Mouse (Mus musculus): Measurements from ENCODE around the gene Gp1bb.

Gene Gp1bb

GRCm38 (mm10) chr16:18622019-18622418, at the start of gene Gp1bb:
TSS of gene Gp1bb (minus strand) at chr16:18622403.
- peak; percentile 48 for DNase-seq (ENCODE audit: low read depth, low spot score)

GRCm38 (mm10) chr16:18669914-18670313, 47.7 kb upstream of the Gp1bb start:
- no peak for DNase-seq (ENCODE audit: low read depth, low spot score)

DNA sequence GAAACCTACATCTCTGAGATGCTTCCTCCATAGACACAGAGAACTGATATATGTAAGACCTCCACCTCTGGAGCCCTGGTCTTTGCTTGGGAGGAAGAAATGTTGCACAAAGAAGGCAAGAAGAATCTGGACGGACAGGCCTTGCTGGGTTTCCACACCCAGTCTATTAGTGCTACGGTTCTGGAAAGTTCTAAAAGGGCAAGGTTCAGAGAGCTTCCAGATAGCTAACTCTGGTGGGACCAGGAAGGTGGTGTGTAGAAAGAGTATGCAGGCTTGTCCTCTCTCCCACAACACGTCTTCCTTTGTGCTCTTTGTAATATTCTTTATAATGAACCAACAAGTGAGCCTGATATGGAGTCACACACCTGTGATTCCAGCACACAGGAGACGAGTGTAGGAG, 36.4 kb upstream of the Gp1bb start:
- no peak for DNase-seq (ENCODE audit: low read depth, low spot score)

DNA sequence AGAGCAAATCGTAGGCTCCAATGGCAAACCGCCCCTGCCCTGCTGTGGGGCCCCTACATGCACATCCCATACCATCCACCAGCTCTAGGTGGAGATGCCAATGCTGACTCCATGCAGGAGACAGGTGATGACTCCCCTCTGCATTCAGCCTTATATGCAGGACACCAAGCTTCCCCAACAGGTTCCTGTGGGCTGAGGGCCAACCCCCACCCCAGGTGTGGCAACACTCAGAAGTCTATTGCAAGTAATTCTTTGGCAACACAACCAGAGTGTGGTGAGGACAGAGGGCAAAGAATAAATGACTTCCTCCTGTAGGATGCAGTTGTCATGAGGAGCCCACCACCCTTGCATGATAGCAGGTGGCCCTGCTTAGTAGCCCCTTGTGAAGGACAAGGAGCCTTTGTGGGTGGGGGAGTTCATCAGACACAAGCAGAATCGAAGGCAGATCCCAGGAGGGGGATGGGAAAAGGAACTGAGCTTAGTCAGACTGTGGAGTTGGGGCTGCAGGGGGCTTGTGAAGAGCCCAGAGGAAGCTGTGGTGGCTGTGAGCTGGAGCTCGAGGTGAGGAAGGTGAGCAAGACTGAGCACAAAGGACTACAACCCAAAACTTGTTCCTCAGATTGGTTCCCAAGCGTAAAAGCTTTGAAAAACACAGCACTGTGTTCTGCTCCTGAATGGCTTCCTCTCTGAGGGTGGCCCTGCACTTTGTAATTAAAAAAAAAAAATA, 33.3 kb upstream of the Gp1bb start:
- no peak for DNase-seq (ENCODE audit: low read depth, low spot score)

- DNase-seq (ENCODE audit: low read depth, low spot score): peak; percentile 54
Observed at GRCm38 (mm10) chr16:18653290-18654160, 31.3 kb upstream of the Gp1bb start.

- no peak for DNase-seq (ENCODE audit: low read depth, low spot score)
Observed at GRCm38 (mm10) chr16:18649126-18649525, 26.9 kb upstream of the Gp1bb start.

- DNase-seq (ENCODE audit: low read depth, low spot score): no peak
Observed at GRCm38 (mm10) chr16:18645329-18645728, 23.1 kb upstream of the Gp1bb start.

DNA sequence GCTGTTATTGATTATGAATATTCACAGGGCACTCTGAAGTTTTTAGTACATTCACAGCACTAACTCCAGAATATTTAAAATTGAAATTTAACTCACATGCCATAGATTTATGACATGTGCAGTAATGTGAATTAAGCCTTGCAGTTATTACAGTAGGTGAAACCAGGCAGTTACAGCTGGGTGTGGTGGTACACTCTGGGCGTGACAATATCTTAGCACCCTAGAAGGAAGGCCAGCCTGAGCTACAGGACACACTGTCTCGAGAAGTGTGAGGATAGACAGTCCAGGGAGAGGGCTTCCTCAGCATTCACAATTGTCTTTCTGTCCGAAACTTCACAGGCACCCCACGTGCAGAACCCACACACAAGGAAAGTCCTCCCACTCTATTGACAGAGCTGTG, 22.3 kb upstream of the Gp1bb start:
- no peak for DNase-seq (ENCODE audit: low read depth, low spot score)

DNA sequence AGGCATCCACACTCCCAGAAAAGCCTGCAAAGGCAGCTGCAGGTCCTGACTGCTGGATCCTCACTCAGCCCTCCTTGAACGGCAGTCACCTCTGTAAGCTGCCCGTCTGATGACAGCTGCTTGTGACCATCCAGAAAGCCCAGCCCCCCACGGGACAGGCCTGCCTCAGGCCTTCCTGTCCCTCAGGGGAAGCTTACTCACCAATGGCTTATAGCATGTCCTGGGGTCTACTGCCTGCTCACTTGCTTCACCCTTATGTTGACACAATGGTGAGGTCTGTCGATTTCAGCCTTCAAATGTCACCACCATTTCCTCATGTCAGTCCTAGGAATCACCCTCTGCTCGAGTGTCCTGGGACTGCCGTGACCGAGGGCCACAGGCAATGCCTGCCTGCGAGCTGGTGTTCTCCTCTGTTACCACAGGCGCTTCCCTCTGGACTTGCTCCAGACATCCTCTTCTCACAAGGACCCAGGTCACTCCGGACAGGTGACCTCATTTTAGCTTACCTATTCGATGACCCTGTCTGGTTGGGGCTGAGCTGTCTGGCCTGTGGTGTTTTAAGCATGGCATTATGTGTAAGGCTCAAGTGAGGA, 21.3 kb upstream of the Gp1bb start:
- no peak for DNase-seq (ENCODE audit: low read depth, low spot score)

GRCm38 (mm10) chr16:18642897-18643296, 20.7 kb upstream of the Gp1bb start:
- no peak for DNase-seq (ENCODE audit: low read depth, low spot score)

GRCm38 (mm10) chr16:18642291-18642690, 20.1 kb upstream of the Gp1bb start:
- no peak for DNase-seq (ENCODE audit: low read depth, low spot score)

DNA sequence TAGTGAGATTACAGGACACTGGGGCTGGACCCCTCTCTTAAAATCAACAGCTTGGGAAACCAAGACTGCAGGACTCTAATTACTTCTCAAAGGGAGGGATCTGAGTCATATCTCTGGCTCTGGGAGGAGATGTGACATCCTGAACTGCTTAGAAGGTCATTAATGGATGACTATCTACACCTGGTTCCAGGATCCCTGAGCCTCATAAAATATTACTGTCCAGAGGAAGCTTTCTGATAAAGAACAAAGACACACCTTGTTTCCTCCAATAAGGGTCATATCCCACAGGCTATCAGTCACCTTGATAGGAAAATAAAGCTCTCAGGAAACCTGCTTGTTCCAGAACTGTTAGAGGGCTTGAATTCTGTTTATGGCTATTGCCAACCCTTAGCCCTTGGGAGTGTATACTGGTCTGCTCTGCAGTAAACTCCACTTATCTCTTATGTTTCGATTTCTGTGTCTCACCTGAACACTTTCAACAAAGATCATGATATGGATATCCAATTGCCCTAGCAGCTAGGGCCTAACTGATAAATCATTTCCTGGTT, 17.3 kb upstream of the Gp1bb start:
- DNase-seq (ENCODE audit: low read depth, low spot score): no peak

- no peak for DNase-seq (ENCODE audit: low read depth, low spot score)
Observed at GRCm38 (mm10) chr16:18638396-18638795, 16.2 kb upstream of the Gp1bb start.

DNA sequence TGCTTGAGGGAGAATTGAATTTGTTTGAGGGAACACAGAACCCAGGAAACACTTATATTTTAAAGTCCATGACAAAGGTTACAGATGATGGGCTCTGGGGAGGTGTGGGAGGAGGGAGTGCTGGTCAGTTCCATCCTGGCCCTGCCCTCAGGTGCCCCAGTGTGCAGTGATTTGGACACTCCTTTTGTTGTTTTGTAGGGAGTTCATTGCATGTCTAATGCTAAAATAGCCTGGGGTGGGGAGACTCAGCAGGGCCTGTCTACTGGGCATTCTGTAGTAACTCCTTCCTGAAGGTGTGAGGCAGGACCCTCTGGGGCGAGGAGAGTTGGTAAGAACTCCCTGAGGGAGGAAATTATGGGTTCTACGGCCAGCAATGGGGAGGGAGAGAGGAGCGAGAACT, 14.6 kb upstream of the Gp1bb start:
- DNase-seq (ENCODE audit: low read depth, low spot score): no peak

- DNase-seq (ENCODE audit: low read depth, low spot score): no peak
Observed at GRCm38 (mm10) chr16:18636401-18636800, 14.2 kb upstream of the Gp1bb start.

- no peak for DNase-seq (ENCODE audit: low read depth, low spot score)
Observed at GRCm38 (mm10) chr16:18633333-18633732, 11.1 kb upstream of the Gp1bb start.

DNA sequence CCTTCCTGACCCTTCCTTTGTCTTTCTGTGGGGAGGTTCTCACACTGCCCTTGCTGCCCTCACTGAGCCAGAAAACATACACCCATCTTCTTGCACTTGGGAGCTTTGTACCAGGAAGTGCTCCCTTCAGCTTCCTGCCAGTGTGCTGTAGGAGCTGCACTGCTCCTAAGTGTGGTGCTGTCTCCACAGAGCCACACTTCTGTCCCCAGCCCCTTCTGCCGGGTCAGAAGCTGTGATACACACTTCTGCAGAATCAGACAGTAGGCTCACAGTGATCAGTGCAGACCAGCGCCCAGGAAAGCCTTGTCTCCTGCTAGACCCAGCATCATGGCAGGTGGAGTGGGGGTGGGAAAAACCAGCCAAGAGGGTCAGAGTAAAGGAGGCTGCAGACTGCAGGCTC, 10.6 kb upstream of the Gp1bb start:
- DNase-seq (ENCODE audit: low read depth, low spot score): no peak

DNA sequence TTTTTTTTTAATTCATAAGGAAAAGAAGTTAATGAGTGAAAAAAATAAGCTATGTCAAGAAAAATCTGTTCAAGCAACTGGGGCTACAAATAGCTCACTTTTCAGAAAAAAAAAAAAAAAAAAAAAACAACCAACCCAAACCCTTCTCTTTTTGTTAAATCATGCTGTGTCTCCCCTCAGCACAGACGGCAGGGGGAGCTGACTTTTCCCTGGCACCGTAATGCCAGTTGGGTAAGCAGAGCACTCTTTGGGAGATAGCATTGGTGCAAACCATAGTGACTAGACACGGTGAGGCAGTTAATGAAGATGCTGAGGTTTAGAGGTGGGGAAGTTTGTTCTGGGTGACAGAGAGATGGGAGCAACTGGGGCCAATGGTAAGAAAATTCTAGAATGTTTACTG, 9.9 kb upstream of the Gp1bb start:
- DNase-seq (ENCODE audit: low read depth, low spot score): no peak

- DNase-seq (ENCODE audit: low read depth, low spot score): no peak
Observed at GRCm38 (mm10) chr16:18631141-18631540, 8.9 kb upstream of the Gp1bb start.

GRCm38 (mm10) chr16:18630291-18630690, 8.1 kb upstream of the Gp1bb start:
- DNase-seq (ENCODE audit: low read depth, low spot score): no peak

DNA sequence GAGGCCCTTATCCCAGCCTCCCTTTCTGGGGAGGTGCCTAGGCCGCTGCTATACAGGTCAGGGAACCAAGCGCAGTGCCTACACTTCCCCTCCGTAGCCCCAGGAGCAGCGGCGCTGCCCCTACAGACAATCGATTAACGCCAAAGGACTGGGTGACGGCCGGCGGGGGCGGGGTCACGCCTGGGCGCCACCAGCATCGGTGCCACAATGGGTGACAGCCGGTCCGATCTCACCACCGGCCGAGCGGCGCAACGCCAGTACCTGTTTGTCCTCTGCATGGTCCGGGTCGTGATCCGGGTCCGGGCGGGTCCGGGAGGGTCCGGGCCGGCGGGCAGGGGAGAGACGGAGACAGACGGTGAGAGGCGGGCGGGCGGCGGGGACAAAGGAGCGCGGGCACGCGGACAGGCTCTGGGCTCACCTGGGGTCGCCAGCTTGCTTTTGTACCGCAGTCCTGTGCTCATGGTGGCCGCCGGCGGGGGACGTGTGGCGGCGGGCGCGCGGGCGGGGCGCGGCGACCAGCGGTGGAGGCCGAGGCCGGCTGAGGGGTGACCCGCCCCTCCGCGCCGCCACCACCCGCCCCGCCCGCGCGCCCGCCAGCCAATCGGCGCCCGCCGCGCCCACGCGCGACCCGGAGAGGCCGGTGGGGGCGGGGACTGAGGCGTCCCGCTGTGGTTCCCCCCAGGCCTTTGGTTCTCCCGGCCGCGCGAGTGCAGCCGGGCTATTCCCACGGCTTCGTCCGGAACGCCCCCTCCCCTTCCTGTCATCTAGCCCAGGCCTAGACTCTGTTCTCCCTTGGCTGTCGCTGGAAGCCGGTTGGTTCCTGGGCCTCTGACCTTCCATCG, 7.4 kb upstream of the Gp1bb start, which contains the start of gene Sept5:
TSS of gene Sept5 (minus strand) at position 565 of the 842 bp plus-strand sequence.
- peak; percentile 27 for DNase-seq (ENCODE audit: low read depth, low spot score)
